Mouse (Mus musculus): ENCODE measurements around the gene Nsg1. TPM values are rescaled to one million over a fixed set of nuclear protein-coding genes. Genes with fewer than 3 reads are reported as not detected.

Nsg1 gene
- polyA plus RNA-seq (2014; fragmentation: Illumina TruSeq; extraction: RNeasy Lipid Tissue Mini Kit (QIAGEN cat#74804); ENCODE audit: low read depth, low replicate concordance), result 7.8 TPM

GRCm38 (mm10) chr5:38159634-38160413 is at the start of gene Nsg1:
Gene Nsg1, minus strand, starts transcription at chr5:38159907.

Other genes with a start within 250 kb of the Nsg1 start
- gene Stx18, start 121.2 kb downstream of the Nsg1 start, polyA plus RNA-seq (2014; fragmentation: Illumina TruSeq; extraction: RNeasy Lipid Tissue Mini Kit (QIAGEN cat#74804); ENCODE audit: low read depth, low replicate concordance), result 53.9 TPM
- 3.8 TPM for gene Zbtb49, start 60.5 kb upstream of the Nsg1 start, polyA plus RNA-seq (2014; fragmentation: Illumina TruSeq; extraction: RNeasy Lipid Tissue Mini Kit (QIAGEN cat#74804); ENCODE audit: low read depth, low replicate concordance)
- 1,532 TPM for gene Lyar, start 60.6 kb upstream of the Nsg1 start, polyA plus RNA-seq (2014; fragmentation: Illumina TruSeq; extraction: RNeasy Lipid Tissue Mini Kit (QIAGEN cat#74804); ENCODE audit: low read depth, low replicate concordance)
- 64.7 TPM for gene Tmem128, start 100.3 kb upstream of the Nsg1 start, polyA plus RNA-seq (2014; fragmentation: Illumina TruSeq; extraction: RNeasy Lipid Tissue Mini Kit (QIAGEN cat#74804); ENCODE audit: low read depth, low replicate concordance)
- 1.2 TPM for gene Otop1, start 116.1 kb upstream of the Nsg1 start, polyA plus RNA-seq (2014; fragmentation: Illumina TruSeq; extraction: RNeasy Lipid Tissue Mini Kit (QIAGEN cat#74804); ENCODE audit: low read depth, low replicate concordance)
- not detected for gene Drd5, start 159.5 kb upstream of the Nsg1 start, polyA plus RNA-seq (2014; fragmentation: Illumina TruSeq; extraction: RNeasy Lipid Tissue Mini Kit (QIAGEN cat#74804); ENCODE audit: low read depth, low replicate concordance)